Mouse (Mus musculus): ENCODE data around the gene Spon1.

DNA sequence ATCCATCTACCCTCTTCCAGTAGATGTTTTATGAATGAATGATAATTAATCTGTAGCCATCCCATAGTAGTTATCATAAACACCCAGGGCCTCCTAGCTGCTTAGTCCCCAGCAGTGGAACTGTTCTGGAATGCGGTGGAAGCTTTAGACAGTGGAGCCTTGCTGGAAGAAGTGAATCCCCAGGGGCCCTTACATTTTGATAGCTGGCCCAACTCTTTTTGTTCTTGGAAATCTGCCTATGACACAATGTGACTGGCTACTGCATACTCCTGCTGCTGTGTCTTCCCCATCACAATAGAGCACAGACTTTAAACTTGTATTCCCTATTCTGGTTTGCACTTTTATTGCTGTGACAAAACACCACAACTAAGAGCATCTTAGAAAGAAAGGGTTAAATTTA is 107.0 kb downstream of the Spon1 start:
- TF ChIP-seq POLR2A (IDR thresholded peaks at IDR 0.05; ENCODE audit: insufficient read depth, low read depth, low read length): no peak
- TF ChIP-seq EP300 (IDR thresholded peaks at IDR 0.05; ENCODE audit: insufficient read depth, low read depth, low read length): no peak

Measured in heart, adult 2 months (tissue).